19 mouse cellular contexts compared by ENCODE assay signal in the genomic region with DNA sequence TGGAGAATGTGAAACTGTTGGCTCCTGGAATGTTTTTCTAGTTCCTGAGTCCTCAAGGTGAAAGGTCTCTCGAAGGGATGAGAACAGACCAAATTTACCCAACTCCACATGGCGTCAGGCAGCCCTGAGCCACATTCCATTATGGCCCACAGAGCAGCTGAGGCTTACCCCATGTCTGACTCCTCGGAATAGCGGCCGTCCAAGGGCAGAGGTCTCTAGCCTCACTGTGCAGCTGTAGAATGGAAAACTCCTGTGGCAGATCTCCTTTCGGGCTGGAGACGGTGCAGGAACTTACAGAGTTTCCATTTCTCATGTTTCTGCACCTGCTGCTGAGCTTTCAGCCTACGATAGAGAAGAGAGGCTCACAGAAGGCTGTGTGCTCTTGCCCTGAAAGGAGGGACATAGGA.
DNase-seq lines count a peak whose midpoint lies in the region; ATAC-seq lines count a peak whose summit lies in the region.
"Had no signal": no experiment of that assay in that cellular context is flagged by ENCODE, and none has a peak within 500 bp of the region (broad histone marks: within the 10 kb centered on the region; RNA-seq: fewer than 3 reads in every experiment).

No protein-coding gene starts in this region.

- ATAC-seq in limb, embryonic 15.5 days (ENCODE audit: insufficient number of reproducible peaks, low FRiP score, low TSS enrichment, low read depth) = peak; percentile 68
- ATAC-seq in erythroblast, adult 5-6 weeks (replicated peaks; ENCODE audit: low FRiP score, poor library complexity, severe bottlenecking) = no peak
- ATAC-seq: forebrain, embryonic 13.5 days; intestine, embryonic 15.5 days had no signal

- no peaks in the 10 kb centered on the region for H3K9me3 ChIP-seq in limb, embryonic 15.5 days
- H3K9me3 ChIP-seq: forebrain, embryonic 13.5 days; intestine, embryonic 15.5 days; lung, embryonic 15.5 days; midbrain, embryonic 12.5 days; neural tube, embryonic 15.5 days had no signal

- 66% methylated on average over 8 of the region's 8 CpGs for WGBS in limb, embryonic 15.5 days

- no peaks in the 10 kb centered on the region for H3K27me3 ChIP-seq in limb, embryonic 15.5 days
- H3K27me3 ChIP-seq: forebrain, embryonic 13.5 days; intestine, embryonic 15.5 days; lung, embryonic 15.5 days; midbrain, embryonic 12.5 days; neural tube, embryonic 15.5 days had no signal

- H3K4me2 ChIP-seq in limb, embryonic 15.5 days = no peak overlapping the region
- H3K4me2 ChIP-seq: forebrain, embryonic 13.5 days; intestine, embryonic 15.5 days; lung, embryonic 15.5 days; midbrain, embryonic 12.5 days; neural tube, embryonic 15.5 days had no signal

- no peak overlapping the region for H3K4me3 ChIP-seq in limb, embryonic 15.5 days
- H3K4me3 ChIP-seq: forebrain, embryonic 13.5 days; intestine, embryonic 15.5 days; lung, embryonic 15.5 days; midbrain, embryonic 12.5 days; neural tube, embryonic 15.5 days had no signal

- intact Hi-C loops in heart, postnatal 10 days (cut with DNase I) = no loop called here

- DNase-seq in kidney, adult 18-20 months = peak; percentile 44
- DNase-seq in kidney, adult 11 months = no peak
- peak; percentile 65 for DNase-seq in adipocyte (ENCODE audit: low spot score)
- DNase-seq in kidney, adult 8-10 months = peak; percentile 47 to 58
- no peak for DNase-seq in retina, embryonic 14.5 days (ENCODE audit: low spot score)
- DNase-seq in heart, postnatal 10 days = no peak
- DNase-seq: adrenal gland, adult 2 months; heart, adult 11 months; heart, postnatal 4 days; layer of hippocampus, postnatal 36 days; right cerebral cortex, postnatal 25 days had no signal

- no peaks in the 10 kb centered on the region for H3K36me3 ChIP-seq in limb, embryonic 15.5 days
- H3K36me3 ChIP-seq: intestine, embryonic 15.5 days; lung, embryonic 15.5 days; midbrain, embryonic 12.5 days; neural tube, embryonic 15.5 days had no signal

- peak overlapping the region; percentile 8; the same call in 1 of the 2 replicates for H3K27ac ChIP-seq in limb, embryonic 15.5 days
- H3K27ac ChIP-seq: forebrain, embryonic 13.5 days; intestine, embryonic 15.5 days; lung, embryonic 15.5 days; midbrain, embryonic 12.5 days; neural tube, embryonic 15.5 days; stomach, postnatal 0 days had no signal

- H3K9ac ChIP-seq in limb, embryonic 15.5 days = no peak overlapping the region
- H3K9ac ChIP-seq: forebrain, embryonic 13.5 days; intestine, embryonic 15.5 days; lung, embryonic 15.5 days; midbrain, embryonic 12.5 days; neural tube, embryonic 15.5 days had no signal

- H3K4me1 ChIP-seq in limb, embryonic 15.5 days = 0 out of 2 replicates have a peak, but pooled peaks cover 2% of the 10 kb centered on the region
- H3K4me1 ChIP-seq: forebrain, embryonic 13.5 days had no signal

Comparison
In these comparisons a context has a peak if more than half of its experiments do, and no peak if none do; other contexts are left out.
1. DNase-seq: peak in kidney, adult 18-20 months (single experiment), adipocyte (single experiment) and kidney, adult 8-10 months (2 of 2); none in kidney, adult 11 months (single experiment), retina, embryonic 14.5 days (single experiment) and heart, postnatal 10 days (0 of 2).